Mouse (Mus musculus) lung, embryonic 16.5 days (tissue): ENCODE data around the gene Gpr132. TPM values are rescaled to one million over a fixed set of nuclear protein-coding genes. Genes with fewer than 3 reads are reported as not detected.

Experiments used
- ATAC-seq: fragments of 200-750 bp; cut with Nextera tagmentation; 2 replicates; pipeline ENCODE4 v1.8.0; 2017; ENCODE audit warnings: low read depth, mild to moderate bottlenecking, moderate library complexity
- H3K27ac ChIP-seq: fragments of 300-500 bp; sonication (generic); 2 replicates; pipeline ENCODE4 v1.5.1; 2014; ENCODE audit warnings: mild to moderate bottlenecking, control low read depth, low read length
- H3K27me3 ChIP-seq: fragments of 300-500 bp; sonication (generic); 2 replicates; pipeline ENCODE4 v1.6.1; 2014; ENCODE audit warnings: low read depth, low read length, mixed read lengths; ENCODE audit not compliant: control insufficient read depth, insufficient read depth
- H3K36me3 ChIP-seq: fragments of 300-500 bp; sonication (generic); 2 replicates; pipeline ENCODE4 v1.6.1; 2014; ENCODE audit warnings: low read length; ENCODE audit not compliant: control insufficient read depth, insufficient read depth
- H3K4me1 ChIP-seq: fragments of 300-500 bp; sonication (generic); replicated peaks from 2 replicates; pipeline ENCODE4 v1.6.1; 2014; ENCODE audit warnings: low read length, mixed read lengths; ENCODE audit not compliant: control insufficient read depth, insufficient read depth
- H3K4me2 ChIP-seq: fragments of 300-500 bp; sonication (generic); 2 replicates; pipeline ENCODE4 v1.6.1; 2014; ENCODE audit warnings: low read depth, low read length, control low read depth
- H3K4me3 ChIP-seq: fragments of 300-500 bp; sonication (generic); 2 replicates; pipeline ENCODE4 v1.5.1; 2014; ENCODE audit warnings: mild to moderate bottlenecking, low read length, control low read depth
- H3K9ac ChIP-seq: fragments of 300-500 bp; sonication (generic); 2 replicates; pipeline ENCODE4 v1.6.1; 2014; ENCODE audit warnings: low read length, control low read depth
- H3K9me3 ChIP-seq: fragments of 300-500 bp; sonication (generic); 2 replicates; pipeline ENCODE4 v1.6.1; 2016; ENCODE audit warnings: low read length; ENCODE audit not compliant: control insufficient read depth
- WGBS: fragments of 180-500 bp; shearing (Covaris S2); extraction: QIAGEN DNeasy Blood & Tissue Kit; methylation state at CpG from one replicate; pipeline ENCODE4 v1.1.7; 2014; 5-methylcytosine and 5-hydroxymethylcytosine counted together
- polyA plus RNA-seq: library from polyadenylated mRNA; unstranded; fragments of >200 nt; fragmentation: Nextera tagmentation; extraction: Ambion mirVana; gene quantifications from 2 replicates; pipeline ENCODE4 v1.2.1, GENCODE M21; 2015

Gene Gpr132
- polyA plus RNA-seq, 1 experiment from 2014 or later = 0.15 TPM

- Histone ChIP-seq H3K27ac (no peak overlapping the region), H3K36me3 (no peaks in the 10 kb centered on the region), H3K4me3 (no peak overlapping the region), H3K4me2 (no peak overlapping the region), H3K27me3 (no peaks in the 10 kb centered on the region), H3K9me3 (no peaks in the 10 kb centered on the region), H3K9ac (no peak overlapping the region), H3K4me1 (no peaks in the 10 kb centered on the region)
- 0 out of 2 replicates have a peak, but pooled peaks have one; percentile 21 for ATAC-seq
- 58% methylated on average over 8 of the region's 8 CpGs for WGBS
Measured at GRCm38 (mm10) chr12:112903941-112904340, 35.9 kb upstream of the Gpr132 start.

DNA sequence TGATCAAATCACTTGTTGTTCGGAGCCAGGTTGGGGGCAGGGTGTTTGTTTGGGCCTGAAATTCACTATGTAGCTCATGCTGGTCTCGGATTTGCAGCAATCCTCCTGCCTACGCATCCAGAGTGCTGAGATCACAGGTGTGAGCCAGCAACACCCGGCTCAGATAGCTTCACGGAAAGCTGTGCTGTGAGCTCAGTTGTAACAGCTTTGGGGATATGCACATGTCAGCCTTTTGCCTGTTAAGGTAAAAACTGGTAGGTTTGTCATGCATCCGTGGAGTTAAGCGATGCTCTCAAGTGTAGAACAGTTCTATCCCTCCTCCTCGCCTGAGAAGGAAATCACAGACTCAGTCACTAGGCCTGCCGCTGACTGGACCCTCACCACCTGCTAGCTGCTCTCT lies 32.6 kb upstream of the Gpr132 start:
- ATAC-seq = no peak
- Histone ChIP-seq H3K36me3 (no peaks in the 10 kb centered on the region), H3K4me2 (no peak overlapping the region), H3K9me3 (no peaks in the 10 kb centered on the region), H3K27me3 (no peaks in the 10 kb centered on the region), H3K4me1 (peaks cover under 1% of the 10 kb centered on the region; the same call in 1 of the 2 replicates), H3K4me3 (no peak overlapping the region), H3K27ac (no peak overlapping the region), H3K9ac (no peak overlapping the region)
- 78% methylated on average over 9 of the region's 9 CpGs for WGBS

GRCm38 (mm10) chr12:112898960-112899359 lies 30.9 kb upstream of the Gpr132 start:
- Histone ChIP-seq H3K4me1 (peaks cover 12% of the 10 kb centered on the region), H3K9ac (no peak overlapping the region), H3K27ac (no peak overlapping the region), H3K4me2 (no peak overlapping the region), H3K27me3 (no peaks in the 10 kb centered on the region), H3K4me3 (no peak overlapping the region), H3K9me3 (no peaks in the 10 kb centered on the region), H3K36me3 (no peaks in the 10 kb centered on the region)
- no peak for ATAC-seq
- WGBS = 56% methylated on average over 4 of the region's 4 CpGs

DNA sequence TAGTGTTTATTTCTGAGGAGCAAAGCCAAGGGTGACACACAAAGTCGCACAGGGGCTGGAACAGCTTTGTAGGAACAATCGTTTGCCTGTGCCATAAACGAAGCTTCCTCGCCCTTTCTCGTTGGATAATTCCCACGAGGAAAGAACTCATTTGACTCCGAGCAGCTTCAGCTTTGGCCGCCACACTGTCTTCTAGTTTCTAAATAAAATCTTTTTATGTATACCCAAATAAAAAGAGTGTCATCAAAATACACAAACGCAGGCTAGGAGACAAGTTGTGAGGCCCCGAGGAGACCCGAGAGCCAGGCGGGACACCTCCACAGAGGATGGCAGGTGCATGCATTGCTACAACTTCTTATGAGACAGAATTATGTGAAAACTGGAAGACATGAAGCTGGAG lies 30.3 kb upstream of the Gpr132 start:
- no peak for ATAC-seq
- Histone ChIP-seq H3K4me2 (peak overlapping the region; percentile 29; the same call in 1 of the 2 replicates), H3K36me3 (no peaks in the 10 kb centered on the region), H3K27me3 (no peaks in the 10 kb centered on the region), H3K4me3 (no peak overlapping the region), H3K4me1 (peaks cover 12% of the 10 kb centered on the region), H3K9me3 (no peaks in the 10 kb centered on the region), H3K27ac (peak overlapping the region; percentile 70; the same call in 1 of the 2 replicates), H3K9ac (no peak overlapping the region)
- 56% methylated on average over 12 of the region's 12 CpGs for WGBS

DNA sequence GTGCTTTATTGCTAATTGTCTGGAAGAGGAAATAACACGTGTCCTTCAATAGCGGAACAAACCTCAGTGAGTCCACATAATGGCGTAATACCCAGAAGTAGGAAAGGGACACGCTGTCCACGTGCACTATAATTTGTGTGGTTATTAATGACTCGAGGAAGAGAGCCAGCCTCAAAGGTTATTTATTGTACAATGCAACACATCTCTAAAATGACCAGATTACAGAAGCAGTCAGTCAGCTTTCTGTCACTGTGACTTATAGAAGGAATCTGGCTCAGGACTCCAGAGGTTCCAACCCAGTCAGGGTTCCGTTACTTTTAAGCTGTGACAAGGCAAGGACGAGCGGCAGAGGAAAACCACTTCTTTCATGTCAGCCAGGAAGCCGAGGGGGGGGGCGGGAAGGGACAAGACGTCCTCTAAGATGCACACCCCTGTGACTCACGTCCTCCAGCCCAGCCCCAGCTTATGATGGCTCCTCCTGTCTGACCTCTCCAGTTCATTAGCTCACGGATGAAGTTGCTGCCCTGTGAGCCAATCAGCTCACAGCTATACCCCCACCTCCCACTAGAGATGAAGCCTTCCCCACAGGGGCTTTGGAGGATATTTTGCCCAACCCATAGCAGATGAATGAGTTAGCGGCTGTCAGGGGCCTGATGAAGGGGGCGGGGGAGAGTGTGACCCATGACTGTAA lies 29.6 kb upstream of the Gpr132 start:
- Histone ChIP-seq H3K4me1 (peaks cover 12% of the 10 kb centered on the region), H3K36me3 (no peaks in the 10 kb centered on the region), H3K27ac (peak overlapping the region; percentile 70), H3K27me3 (no peaks in the 10 kb centered on the region), H3K9me3 (no peaks in the 10 kb centered on the region), H3K4me2 (peak overlapping the region; percentile 29; the same call in 1 of the 2 replicates), H3K4me3 (no peak overlapping the region), H3K9ac (no peak overlapping the region)
- 23% methylated on average over 16 of the region's 16 CpGs for WGBS
- ATAC-seq = peak; percentile 91

- H3K4me2 ChIP-seq = peak overlapping the region; percentile 40
- H3K27me3 ChIP-seq = no peaks in the 10 kb centered on the region
- H3K4me1 ChIP-seq = peaks cover 12% of the 10 kb centered on the region
- H3K4me3 ChIP-seq = no peak overlapping the region; the same call in none of the 2 replicates
- no peaks in the 10 kb centered on the region for H3K36me3 ChIP-seq
- 32% methylated on average over 4 of the region's 4 CpGs for WGBS
- peak; percentile 35 for ATAC-seq
- H3K27ac ChIP-seq = peak overlapping the region; percentile 83
- peak overlapping the region; percentile 31; the same call in 1 of the 2 replicates for H3K9ac ChIP-seq
- H3K9me3 ChIP-seq = no peaks in the 10 kb centered on the region
Measured at GRCm38 (mm10) chr12:112894969-112895368, 26.9 kb upstream of the Gpr132 start.

DNA sequence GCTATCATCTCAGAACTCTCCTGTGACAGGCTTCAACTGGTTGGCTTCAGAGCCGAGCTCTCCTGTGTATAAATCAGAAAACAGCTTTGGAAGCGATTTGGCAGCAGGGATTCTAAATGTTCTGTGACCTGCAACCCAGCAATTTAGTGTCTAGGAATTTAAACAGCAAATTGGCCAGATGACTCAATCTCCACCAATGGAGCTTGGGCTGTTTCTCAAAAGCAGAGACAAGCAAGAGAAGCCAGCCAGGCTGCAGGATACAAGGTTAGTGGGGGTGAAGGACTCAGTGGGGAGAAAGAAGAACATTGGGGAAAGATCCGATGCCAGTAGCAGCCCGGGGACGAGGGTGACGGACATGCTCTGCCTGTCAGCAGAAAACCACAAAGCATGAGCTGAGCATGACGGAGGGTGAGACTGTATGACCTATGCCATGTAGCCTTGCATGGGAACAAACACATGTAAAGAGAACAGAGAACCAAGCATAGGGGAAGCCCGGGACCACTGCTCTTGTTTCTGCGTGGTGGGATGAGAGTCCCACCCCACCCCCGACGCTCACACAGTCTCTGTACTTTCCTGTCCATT lies 26.4 kb upstream of the Gpr132 start:
- Histone ChIP-seq H3K4me3 (no peak overlapping the region), H3K9ac (peak overlapping the region; percentile 22; the same call in 1 of the 2 replicates), H3K4me1 (peaks cover 12% of the 10 kb centered on the region), H3K9me3 (no peaks in the 10 kb centered on the region), H3K36me3 (no peaks in the 10 kb centered on the region), H3K27ac (peak overlapping the region; percentile 83), H3K27me3 (no peaks in the 10 kb centered on the region), H3K4me2 (peak overlapping the region; percentile 40)
- WGBS = 44% methylated on average over 11 of the region's 11 CpGs
- no peak for ATAC-seq

DNA sequence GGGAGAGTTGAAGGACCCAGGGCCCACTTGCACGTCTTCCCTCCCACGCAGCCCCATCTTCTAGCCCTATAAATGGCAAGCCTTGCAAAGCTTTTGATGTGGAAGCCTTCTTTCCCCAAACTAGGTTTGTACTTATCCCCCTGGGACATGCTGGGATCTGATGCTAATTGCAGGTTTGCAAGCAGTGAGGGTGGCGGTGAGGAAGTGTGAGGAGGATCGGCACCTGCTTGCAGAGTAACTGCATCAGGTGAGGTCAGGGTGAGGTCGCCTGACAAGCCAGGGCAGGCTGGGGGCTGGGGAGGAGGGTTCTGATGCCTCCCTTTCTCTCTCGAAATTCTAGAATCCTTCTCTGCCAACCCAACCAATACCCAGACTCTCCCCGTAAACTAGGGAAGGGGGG lies 17.4 kb upstream of the Gpr132 start:
- H3K9me3 ChIP-seq = 0 out of 2 replicates have a peak, but pooled peaks cover 2% of the 10 kb centered on the region
- 48% methylated on average over 7 of the region's 7 CpGs for WGBS
- ATAC-seq = no peak
- no peak overlapping the region for H3K4me3 ChIP-seq
- H3K27ac ChIP-seq = no peak overlapping the region
- no peaks in the 10 kb centered on the region for H3K27me3 ChIP-seq
- no peak overlapping the region for H3K4me2 ChIP-seq
- H3K9ac ChIP-seq = no peak overlapping the region
- H3K36me3 ChIP-seq = no peaks in the 10 kb centered on the region
- H3K4me1 ChIP-seq = no peaks in the 10 kb centered on the region

GRCm38 (mm10) chr12:112881301-112881815 lies 13.3 kb upstream of the Gpr132 start:
- Histone ChIP-seq H3K27ac (no peak overlapping the region), H3K27me3 (peaks cover 24% of the 10 kb centered on the region), H3K36me3 (no peaks in the 10 kb centered on the region), H3K9ac (no peak overlapping the region), H3K4me1 (peaks cover 23% of the 10 kb centered on the region), H3K4me2 (no peak overlapping the region), H3K4me3 (no peak overlapping the region), H3K9me3 (no peaks in the 10 kb centered on the region)
- no peak for ATAC-seq
- WGBS = 59% methylated on average over 6 of the region's 6 CpGs
